Mouse (Mus musculus): Measurements from ENCODE around the gene Hoxa10. TPM values are rescaled to one million over a fixed set of nuclear protein-coding genes. Genes with fewer than 3 reads are reported as not detected.

The Hoxa10 gene
- total and polyA plus RNA-seq, 2 experiments, result not detected

DNA sequence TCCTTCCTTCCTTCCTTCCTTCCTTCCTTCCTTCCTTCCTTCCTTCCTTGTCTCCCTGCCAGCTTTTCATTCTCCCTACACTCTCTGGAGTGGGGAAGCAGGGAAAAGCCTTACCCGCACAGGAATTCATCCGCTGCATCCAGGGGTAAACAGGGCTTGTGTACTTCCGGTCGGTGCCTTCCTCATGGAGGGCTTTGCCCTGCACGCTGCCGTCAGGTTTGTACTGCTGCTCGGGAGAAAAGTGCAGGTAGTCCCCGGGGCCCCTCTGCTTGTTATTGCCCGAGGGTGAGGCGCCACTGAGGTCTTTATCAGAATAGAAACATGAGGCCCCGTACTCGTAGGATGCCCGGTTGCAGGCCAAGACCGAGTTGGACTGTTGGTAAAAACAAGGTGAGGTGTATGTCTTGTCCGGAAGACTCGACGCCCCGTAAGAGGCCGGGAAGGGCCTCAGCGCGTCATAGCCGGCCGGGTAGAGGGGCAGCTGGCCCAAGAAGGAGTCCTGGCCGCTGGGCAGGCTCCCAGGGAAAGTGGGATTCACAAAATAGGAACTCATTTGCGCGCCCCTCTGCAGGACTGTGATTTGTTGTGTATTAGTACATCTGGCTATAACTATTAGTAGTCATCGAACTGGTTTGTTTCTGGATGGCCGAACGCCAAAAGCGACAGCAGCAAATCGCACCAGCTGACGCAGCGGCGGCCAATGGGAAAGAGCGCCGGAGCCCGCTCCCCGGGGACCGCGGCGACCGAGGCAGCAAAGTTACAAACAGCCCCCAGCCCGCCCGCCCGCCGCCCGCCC is 32.4 kb downstream of the Hoxa10 start, which contains the start of gene Hoxa6:
Hoxa6 (minus strand) TSS at position 651 of the 796 bp plus-strand sequence.
- 11% methylated on average over 47 of the region's 47 CpGs for WGBS
- TF ChIP-seq CTCF (IDR thresholded peaks at IDR 0.05; ENCODE audit: low read depth, low read length) (no peak), POLR2A (IDR thresholded peaks at IDR 0.05; ENCODE audit: extremely low read depth, insufficient read depth, low read length) (no peak)
- no peak within 1 kb of the TSS for H3K4me3 ChIP-seq (ENCODE audit: insufficient read depth, low read depth, low read length)
- H3K79me2 ChIP-seq (ENCODE audit: control insufficient read depth, insufficient read depth, low read length), result no peaks in the 10 kb centered on the region
- H3K27me3 ChIP-seq (ENCODE audit: control insufficient read depth, insufficient read depth, low read length), result peaks cover 48% of the 10 kb centered on the region
- no peaks in the 10 kb centered on the region for H3K36me3 ChIP-seq (ENCODE audit: control insufficient read depth, insufficient read depth, low read length)
- H3K27ac ChIP-seq (replicated peaks; ENCODE audit: insufficient read depth, low read depth, low read length), result no peak within 1 kb of the TSS
- no peaks in the 10 kb centered on the region; the same call in 1 of the 2 replicates for H3K4me1 ChIP-seq (ENCODE audit: control insufficient read depth, insufficient read depth, low read length)
- no peak for DNase-seq (ENCODE audit: extremely low read depth, low read depth, low spot score)
- H3K9ac ChIP-seq (ENCODE audit: low read depth, low read length), result no peak within 1 kb of the TSS

GRCm38 (mm10) chr6:52207684-52207976 is 33.0 kb downstream of the Hoxa10 start:
- no peak for DNase-seq (ENCODE audit: extremely low read depth, low read depth, low spot score)
- Histone ChIP-seq H3K4me3 (ENCODE audit: insufficient read depth, low read depth, low read length) (no peak overlapping the region), H3K36me3 (ENCODE audit: control insufficient read depth, insufficient read depth, low read length) (no peaks in the 10 kb centered on the region), H3K4me1 (ENCODE audit: control insufficient read depth, insufficient read depth, low read length) (no peaks in the 10 kb centered on the region; the same call in 1 of the 2 replicates), H3K27ac (replicated peaks; ENCODE audit: insufficient read depth, low read depth, low read length) (no peak overlapping the region), H3K27me3 (ENCODE audit: control insufficient read depth, insufficient read depth, low read length) (peaks cover 48% of the 10 kb centered on the region), H3K9ac (ENCODE audit: low read depth, low read length) (no peak overlapping the region), H3K79me2 (ENCODE audit: control insufficient read depth, insufficient read depth, low read length) (no peaks in the 10 kb centered on the region)
- no peak for TF ChIP-seq POLR2A (IDR thresholded peaks at IDR 0.05; ENCODE audit: extremely low read depth, insufficient read depth, low read length)
- TF ChIP-seq CTCF (IDR thresholded peaks at IDR 0.05; ENCODE audit: low read depth, low read length), result no peak

DNA sequence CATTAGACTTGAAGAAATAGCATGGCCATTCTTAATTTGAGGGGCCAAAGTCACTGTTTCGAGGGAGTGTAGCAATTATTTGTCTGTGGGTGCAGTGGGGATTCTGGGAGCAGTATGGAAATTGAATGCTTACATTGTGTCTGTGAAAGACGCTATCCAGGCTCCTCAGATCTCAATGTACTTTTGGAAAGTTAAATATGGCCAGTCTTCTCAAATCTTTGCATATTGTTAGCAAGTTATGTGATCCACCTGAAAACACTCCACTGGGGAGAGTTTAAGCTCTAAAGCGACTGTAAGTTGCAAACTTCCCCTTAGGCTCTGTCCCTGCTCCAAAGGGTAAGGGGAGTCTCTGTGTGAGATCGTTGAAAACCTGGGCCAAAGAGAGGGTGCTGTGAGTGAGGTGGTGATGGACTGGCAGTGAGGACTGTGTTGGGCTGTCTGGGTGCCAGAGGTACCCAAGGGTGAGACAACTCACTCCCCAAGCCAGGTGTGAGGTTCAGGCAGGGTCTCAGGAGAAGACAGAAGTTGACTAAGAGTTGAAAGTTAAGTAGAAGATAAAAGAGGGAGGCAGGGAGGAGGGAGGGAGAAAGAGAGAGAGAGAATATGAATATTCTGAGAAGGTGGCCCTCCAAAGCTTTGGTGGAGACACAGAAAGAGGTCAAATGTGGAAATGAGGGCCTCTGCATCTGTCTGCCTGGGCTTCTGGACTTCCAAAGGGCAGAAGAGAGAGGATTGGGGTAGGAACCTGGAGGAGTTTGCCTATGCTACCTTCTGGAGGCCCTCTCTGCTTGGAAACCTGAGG is 33.6 kb downstream of the Hoxa10 start:
- Histone ChIP-seq H3K79me2 (ENCODE audit: control insufficient read depth, insufficient read depth, low read length) (no peaks in the 10 kb centered on the region), H3K27me3 (ENCODE audit: control insufficient read depth, insufficient read depth, low read length) (peaks cover 47% of the 10 kb centered on the region), H3K4me3 (ENCODE audit: insufficient read depth, low read depth, low read length) (no peak overlapping the region), H3K9ac (ENCODE audit: low read depth, low read length) (no peak overlapping the region), H3K36me3 (ENCODE audit: control insufficient read depth, insufficient read depth, low read length) (no peaks in the 10 kb centered on the region), H3K27ac (replicated peaks; ENCODE audit: insufficient read depth, low read depth, low read length) (no peak overlapping the region), H3K4me1 (ENCODE audit: control insufficient read depth, insufficient read depth, low read length) (no peaks in the 10 kb centered on the region; the same call in 1 of the 2 replicates)
- WGBS, result 28% methylated on average over 4 of the region's 4 CpGs
- no peak for DNase-seq (ENCODE audit: extremely low read depth, low read depth, low spot score)
- TF ChIP-seq POLR2A (IDR thresholded peaks at IDR 0.05; ENCODE audit: extremely low read depth, insufficient read depth, low read length) (no peak), CTCF (IDR thresholded peaks at IDR 0.05; ENCODE audit: low read depth, low read length) (no peak)

DNA sequence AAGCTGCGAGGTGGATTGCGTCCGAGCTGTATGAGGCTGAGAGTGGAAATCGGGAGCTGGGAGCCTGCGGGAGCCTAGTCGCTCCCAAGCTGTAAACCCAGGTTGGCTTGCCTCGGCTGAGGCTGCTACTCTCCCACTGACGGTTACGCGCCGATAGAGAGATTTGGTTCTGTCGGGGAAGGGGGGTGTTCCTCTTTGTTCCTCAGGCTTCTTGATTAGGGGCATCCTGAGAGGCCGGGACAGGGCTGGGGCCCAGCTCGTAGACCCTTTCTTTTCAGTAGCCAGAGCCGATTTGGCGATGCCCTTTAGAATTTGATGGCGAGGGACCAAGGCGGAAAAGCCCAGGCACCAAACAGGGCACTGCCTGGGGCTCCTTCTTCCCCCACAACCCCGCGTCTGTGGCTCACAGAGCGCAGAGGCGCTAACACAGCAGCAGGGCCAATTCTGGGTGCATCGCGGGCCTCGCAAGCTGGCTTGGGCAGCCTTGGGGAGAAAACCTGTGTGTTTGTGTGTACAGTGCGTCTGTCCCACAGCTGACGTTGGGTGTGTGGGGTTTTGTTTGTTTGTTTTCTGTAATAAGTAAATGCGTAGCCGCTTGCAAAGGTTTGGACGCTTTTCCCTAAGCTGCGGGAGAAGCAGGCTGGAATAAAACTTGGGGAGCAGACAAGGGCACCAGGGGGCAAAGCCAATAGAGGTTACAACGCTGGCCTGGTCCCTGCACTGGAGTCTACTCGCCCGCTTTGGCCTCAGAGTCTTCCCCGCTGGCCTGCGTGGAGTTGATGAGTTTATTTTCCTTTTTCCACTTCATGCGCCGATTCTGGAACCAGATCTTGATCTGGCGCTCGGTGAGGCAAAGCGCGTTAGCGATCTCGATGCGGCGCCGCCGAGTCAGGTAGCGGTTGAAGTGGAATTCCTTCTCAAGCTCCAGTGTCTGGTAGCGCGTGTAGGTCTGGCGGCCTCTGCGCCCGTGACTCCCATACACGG is 34.7 kb downstream of the Hoxa10 start:
- H3K27me3 ChIP-seq (ENCODE audit: control insufficient read depth, insufficient read depth, low read length), result peaks cover 37% of the 10 kb centered on the region
- no peak overlapping the region for H3K9ac ChIP-seq (ENCODE audit: low read depth, low read length)

DNA sequence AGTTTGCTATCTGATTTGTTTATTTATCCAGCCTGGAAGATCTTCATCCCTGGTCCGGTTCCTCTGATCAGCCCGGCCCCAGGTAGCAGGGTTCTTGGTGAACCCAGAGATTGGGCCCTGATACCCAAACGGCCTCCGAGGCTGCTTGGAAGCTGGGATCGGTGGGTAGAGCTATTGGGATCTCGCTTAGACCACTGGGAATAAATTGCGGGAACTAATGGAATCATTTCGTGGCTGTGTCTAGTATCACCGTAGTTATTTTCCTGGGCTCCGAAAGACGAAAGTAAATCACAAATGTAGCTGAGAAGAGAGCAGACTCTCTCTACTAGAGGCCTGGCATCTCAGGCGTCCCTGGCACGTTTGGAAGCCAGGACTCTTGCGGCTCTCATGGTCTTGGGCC is 35.4 kb downstream of the Hoxa10 start:
- Histone ChIP-seq H3K4me3 (ENCODE audit: insufficient read depth, low read depth, low read length) (no peak overlapping the region), H3K27me3 (ENCODE audit: control insufficient read depth, insufficient read depth, low read length) (peaks cover 36% of the 10 kb centered on the region), H3K36me3 (ENCODE audit: control insufficient read depth, insufficient read depth, low read length) (no peaks in the 10 kb centered on the region), H3K79me2 (ENCODE audit: control insufficient read depth, insufficient read depth, low read length) (no peaks in the 10 kb centered on the region), H3K9ac (ENCODE audit: low read depth, low read length) (no peak overlapping the region), H3K27ac (replicated peaks; ENCODE audit: insufficient read depth, low read depth, low read length) (no peak overlapping the region), H3K4me1 (ENCODE audit: control insufficient read depth, insufficient read depth, low read length) (no peaks in the 10 kb centered on the region; the same call in 1 of the 2 replicates)
- TF ChIP-seq POLR2A (IDR thresholded peaks at IDR 0.05; ENCODE audit: extremely low read depth, insufficient read depth, low read length) (no peak), CTCF (IDR thresholded peaks at IDR 0.05; ENCODE audit: low read depth, low read length) (no peak)
- WGBS, result 25% methylated on average over 14 of the region's 14 CpGs
- DNase-seq (ENCODE audit: extremely low read depth, low read depth, low spot score), result no peak

More for the DNA sequence above, 34.7 kb downstream of the Hoxa10 start:
- 21% methylated on average over 55 of the region's 55 CpGs for WGBS
- no peak for TF ChIP-seq CTCF (IDR thresholded peaks at IDR 0.05; ENCODE audit: low read depth, low read length)
- no peak for TF ChIP-seq POLR2A (IDR thresholded peaks at IDR 0.05; ENCODE audit: extremely low read depth, insufficient read depth, low read length)
- H3K4me3 ChIP-seq (ENCODE audit: insufficient read depth, low read depth, low read length), result no peak overlapping the region
- H3K36me3 ChIP-seq (ENCODE audit: control insufficient read depth, insufficient read depth, low read length), result no peaks in the 10 kb centered on the region
- H3K4me1 ChIP-seq (ENCODE audit: control insufficient read depth, insufficient read depth, low read length), result no peaks in the 10 kb centered on the region; the same call in 1 of the 2 replicates
- DNase-seq (ENCODE audit: extremely low read depth, low read depth, low spot score), result no peak
- H3K79me2 ChIP-seq (ENCODE audit: control insufficient read depth, insufficient read depth, low read length), result no peaks in the 10 kb centered on the region
- H3K27ac ChIP-seq (replicated peaks; ENCODE audit: insufficient read depth, low read depth, low read length), result no peak overlapping the region
